Mouse (Mus musculus) urinary bladder, postnatal 25 days (tissue): Measurements from ENCODE around the gene Serpinb8.

Experiments used
- DNase-seq: peaks from one replicate; pipeline ENCODE4 v3.0.0; 2022; ENCODE audit warnings: low spot score

The Serpinb8 gene

GRCm38 (mm10) chr1:107645086-107645485 is 55.3 kb downstream of the Serpinb8 start:
- DNase-seq, result no peak

- no peak for DNase-seq
Observed at GRCm38 (mm10) chr1:107657689-107658088, 67.9 kb downstream of the Serpinb8 start.
